Mouse (Mus musculus): ENCODE results near the gene Rpl10-ps3. TPM values are rescaled to one million over a fixed set of nuclear protein-coding genes. Genes with fewer than 3 reads are reported as not detected.

Rpl10-ps3 gene
- polyA plus RNA-seq (2017; shearing (Covaris generic)): 100 to 1,000 TPM; 144 to 743 TPM

GRCm38 (mm10) chr9:50344868-50345267 lies at the start of gene Rpl10-ps3:
TSS of gene Rpl10-ps3 (minus strand) at chr9:50344968.
- no peak for ATAC-seq

- no peak for ATAC-seq
These were observed 30.8 kb upstream of the Rpl10-ps3 start for GRCm38 (mm10) chr9:50375598-50375997.

GRCm38 (mm10) chr9:50374666-50375065 lies 29.9 kb upstream of the Rpl10-ps3 start:
- ATAC-seq: no peak

- ATAC-seq: no peak
These were observed 24.0 kb upstream of the Rpl10-ps3 start for GRCm38 (mm10) chr9:50368551-50369297.

GRCm38 (mm10) chr9:50365059-50365780 lies 20.5 kb upstream of the Rpl10-ps3 start:
- no peak for ATAC-seq

- no peak for ATAC-seq
These were observed 19.2 kb upstream of the Rpl10-ps3 start for GRCm38 (mm10) chr9:50363962-50364361.

GRCm38 (mm10) chr9:50363259-50363658 lies 18.5 kb upstream of the Rpl10-ps3 start:
- peak; percentile 37 for ATAC-seq

- ATAC-seq: no peak
These were observed 17.8 kb upstream of the Rpl10-ps3 start for GRCm38 (mm10) chr9:50362556-50362955.

- peak; percentile 58 for ATAC-seq
These were observed 15.6 kb upstream of the Rpl10-ps3 start for GRCm38 (mm10) chr9:50360370-50360769.

- ATAC-seq: no peak
These were observed 12.6 kb upstream of the Rpl10-ps3 start for GRCm38 (mm10) chr9:50357331-50357730.

- ATAC-seq: no peak
These were observed 7.0 kb upstream of the Rpl10-ps3 start for GRCm38 (mm10) chr9:50351746-50352145.

- ATAC-seq: no peak
These were observed 5.8 kb upstream of the Rpl10-ps3 start for GRCm38 (mm10) chr9:50350571-50350970.

- no peak for ATAC-seq
These were observed 4.4 kb upstream of the Rpl10-ps3 start for GRCm38 (mm10) chr9:50349156-50349555.

- no peak for ATAC-seq
These were observed 3.5 kb upstream of the Rpl10-ps3 start for GRCm38 (mm10) chr9:50348256-50348655.

GRCm38 (mm10) chr9:50335539-50336325 lies 9.0 kb downstream of the Rpl10-ps3 start:
- no peak for ATAC-seq

GRCm38 (mm10) chr9:50333413-50333812 lies 11.4 kb downstream of the Rpl10-ps3 start:
- peak; percentile 60 for ATAC-seq

GRCm38 (mm10) chr9:50324355-50325225 lies 20.2 kb downstream of the Rpl10-ps3 start:
- ATAC-seq: peak; percentile 94

- no peak for ATAC-seq
These were observed 24.0 kb downstream of the Rpl10-ps3 start for GRCm38 (mm10) chr9:50320729-50321128.

- ATAC-seq: no peak
These were observed 25.3 kb downstream of the Rpl10-ps3 start for GRCm38 (mm10) chr9:50319506-50319905.

GRCm38 (mm10) chr9:50317299-50317698 lies 27.5 kb downstream of the Rpl10-ps3 start:
- ATAC-seq: no peak

- no peak for ATAC-seq
These were observed 29.1 kb downstream of the Rpl10-ps3 start for GRCm38 (mm10) chr9:50315650-50316049.

GRCm38 (mm10) chr9:50311036-50311545 lies 33.7 kb downstream of the Rpl10-ps3 start:
- ATAC-seq: no peak

All from CD4-positive, CD25-positive, alpha-beta regulatory T cell, adult 4 months (primary cell).